Mouse (Mus musculus) heart, adult 2 months (tissue): ENCODE data around the gene Gjd3. TPM values are rescaled to one million over a fixed set of nuclear protein-coding genes. Genes with fewer than 3 reads are reported as not detected.

ENCODE experiments used
- DNase-seq, 2 experiments: peaks; one replicate each; pipeline ENCODE4 v3.0.0; 2021
- H3K27ac ChIP-seq: fragments of 200-600 bp; 2 replicates; pipeline ENCODE4 v1.8.1; 2022
- H3K27me3 ChIP-seq: fragments of 200-500 bp; 2 replicates; pipeline ENCODE4 v1.6.1; 2012; ENCODE audit warnings: mild to moderate bottlenecking, low read length, inconsistent platforms, mixed read lengths; ENCODE audit not compliant: control insufficient read depth, insufficient read depth
- H3K36me3 ChIP-seq: fragments of 200-500 bp; 2 replicates; pipeline ENCODE4 v1.6.1; 2012; ENCODE audit warnings: low read length, inconsistent platforms; ENCODE audit not compliant: control insufficient read depth, insufficient read depth
- H3K4me1 ChIP-seq: fragments of 200-500 bp; 2 replicates; pipeline ENCODE4 v1.6.1; 2011; ENCODE audit warnings: low read length; ENCODE audit not compliant: control insufficient read depth, insufficient read depth
- H3K4me3 ChIP-seq: fragments of 200-600 bp; 2 replicates; pipeline ENCODE4 v1.8.1; 2022
- H3K79me2 ChIP-seq: fragments of 200-500 bp; replicated peaks from 2 replicates; pipeline ENCODE4 v1.6.1; 2012; ENCODE audit warnings: mild to moderate bottlenecking, inconsistent platforms, low read length, moderate library complexity, mixed read lengths; ENCODE audit not compliant: control insufficient read depth, insufficient read depth
- H3K9ac ChIP-seq: fragments of 200-500 bp; 2 replicates; pipeline ENCODE4 v1.6.1; 2012; ENCODE audit warnings: low read depth, mild to moderate bottlenecking, control low read depth, inconsistent platforms, low read length, mixed read lengths
- CTCF ChIP-seq: fragments of 200-600 bp; IDR thresholded peaks from 2 replicates; pipeline ENCODE4 v1.8.1; 2022; ENCODE audit warnings: antibody characterized with exemption, mild to moderate bottlenecking, moderate library complexity
- EP300 ChIP-seq: fragments of 200-500 bp; IDR thresholded peaks from 2 replicates; pipeline ENCODE4 v1.6.1; 2011; ENCODE audit warnings: low read depth, low read length, control low read depth; ENCODE audit not compliant: insufficient read depth
- POLR2A ChIP-seq: fragments of 200-500 bp; IDR thresholded peaks from 2 replicates; pipeline ENCODE4 v1.6.1; 2011; ENCODE audit warnings: mild to moderate bottlenecking, low read depth, low read length, control low read depth; ENCODE audit not compliant: insufficient read depth
- WGBS: fragments of 180-500 bp; shearing (Covaris S2); methylation state at CpG from one replicate; pipeline ENCODE4 v1.1.7; 2018; 5-methylcytosine and 5-hydroxymethylcytosine counted together
- intact Hi-C: fragments of 180-260 bp; cut with DNase I; formaldehyde crosslinking; loops from one replicate; pipeline ENCODE4 v1.15.1; 2025
- polyA plus RNA-seq: library from polyadenylated mRNA; depleted of rRNA; stranded (reverse); fragments of >200 nt; gene quantifications from 2 replicates; pipeline ENCODE4 v1.2.3, GENCODE M21; 2012
- total RNA-seq, 2 experiments: library from RNA; stranded (reverse); gene quantifications; 2 replicates each; pipeline ENCODE4 v1.2.3; 2021

Gjd3 gene
- total and polyA plus RNA-seq, 3 experiments: 0.27 to 0.94 (median 0.31) TPM

DNA sequence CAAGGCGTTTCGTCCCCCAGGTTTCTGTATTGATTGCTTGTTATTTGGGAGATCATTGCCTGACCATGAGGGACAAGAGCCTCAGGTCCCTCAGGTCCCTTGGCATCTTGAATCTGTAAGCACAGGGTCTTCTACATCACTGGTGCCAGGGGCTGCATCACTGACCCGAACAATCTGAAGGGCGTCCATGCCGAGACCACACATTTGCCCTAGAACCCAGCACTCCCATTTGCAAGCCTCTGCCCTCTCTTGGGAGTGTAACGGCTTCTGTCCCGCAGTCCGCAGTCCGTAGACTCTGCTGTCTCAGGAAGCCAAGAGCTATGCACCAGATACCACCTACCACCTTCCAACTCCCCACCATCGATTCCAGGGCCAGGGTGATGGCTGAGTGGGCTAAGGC, 26.5 kb downstream of the Gjd3 start:
- H3K4me3 ChIP-seq: no peak overlapping the region
- peaks cover 6% of the 10 kb centered on the region; the same call in 1 of the 2 replicates for H3K36me3 ChIP-seq
- WGBS: 81% methylated on average over 10 of the region's 10 CpGs
- H3K27ac ChIP-seq: no peak overlapping the region
- H3K9ac ChIP-seq: no peak overlapping the region
- peaks cover 24% of the 10 kb centered on the region for H3K4me1 ChIP-seq
- no peaks in the 10 kb centered on the region for H3K79me2 ChIP-seq
- no peak for TF ChIP-seq CTCF
- no peak for TF ChIP-seq EP300
- no peak for TF ChIP-seq POLR2A
- intact Hi-C loops: no loop called here
- no peak for DNase-seq
- no peaks in the 10 kb centered on the region for H3K27me3 ChIP-seq

GRCm38 (mm10) chr11:98955707-98956235, 27.0 kb downstream of the Gjd3 start:
- H3K4me1 ChIP-seq: peaks cover 27% of the 10 kb centered on the region
- TF ChIP-seq EP300 (no peak), POLR2A (no peak), CTCF (no peak)
- no peaks in the 10 kb centered on the region for H3K79me2 ChIP-seq
- intact Hi-C loops: no loop called here
- no peak overlapping the region for H3K4me3 ChIP-seq
- peak; percentile 13 to 31 for DNase-seq
- no peaks in the 10 kb centered on the region for H3K27me3 ChIP-seq
- H3K27ac ChIP-seq: no peak overlapping the region
- H3K9ac ChIP-seq: no peak overlapping the region
- peaks cover 6% of the 10 kb centered on the region; the same call in 1 of the 2 replicates for H3K36me3 ChIP-seq
- 26% methylated on average over 7 of the region's 7 CpGs for WGBS

GRCm38 (mm10) chr11:98954801-98955706, 27.8 kb downstream of the Gjd3 start:
- Histone ChIP-seq H3K27ac (peak overlapping the region; percentile 36), H3K4me1 (peaks cover 29% of the 10 kb centered on the region), H3K79me2 (no peaks in the 10 kb centered on the region), H3K4me3 (no peak overlapping the region; the same call in 1 of the 2 replicates), H3K9ac (no peak overlapping the region), H3K27me3 (no peaks in the 10 kb centered on the region), H3K36me3 (peaks cover 6% of the 10 kb centered on the region; the same call in 1 of the 2 replicates)
- no peak for TF ChIP-seq CTCF
- no peak for TF ChIP-seq EP300
- TF ChIP-seq POLR2A: no peak
- DNase-seq: peak; percentile 51 to 65
- 22% methylated on average over 17 of the region's 17 CpGs for WGBS
- intact Hi-C loops: loop anchor here (1.0 kb wide), 1 partner anchor 17 kb away; no protein-coding TSS in a partner anchor

DNA sequence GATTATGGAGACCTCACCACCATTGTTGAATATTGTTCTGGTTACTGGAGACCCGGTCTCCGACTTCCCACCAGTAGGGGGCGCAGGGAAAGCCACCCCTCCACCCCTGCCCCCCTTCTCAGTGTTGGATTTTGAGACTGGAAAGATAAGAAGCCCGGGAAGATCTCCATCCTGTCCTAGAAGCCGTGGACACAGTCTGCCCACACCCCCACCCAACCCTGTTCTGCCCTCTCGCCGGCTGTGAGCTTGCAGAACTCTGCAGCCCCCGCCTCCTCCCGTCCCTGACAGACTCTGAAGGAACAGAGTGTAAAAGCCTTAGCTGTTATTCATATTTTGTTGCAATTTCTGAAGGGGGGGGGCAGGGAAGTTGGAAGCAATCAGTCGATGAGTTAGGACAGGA, 28.4 kb downstream of the Gjd3 start:
- WGBS: 4% methylated on average over 10 of the region's 10 CpGs

GRCm38 (mm10) chr11:98953835-98954320, 28.9 kb downstream of the Gjd3 start:
- intact Hi-C loops: loop anchor here (1.0 kb wide), 1 partner anchor 18 kb away; no protein-coding TSS in a partner anchor
- TF ChIP-seq CTCF (no peak), EP300 (no peak), POLR2A (no peak)
- H3K9ac ChIP-seq: no peak overlapping the region
- H3K4me3 ChIP-seq: no peak overlapping the region
- no peaks in the 10 kb centered on the region for H3K79me2 ChIP-seq
- DNase-seq: no peak
- H3K27me3 ChIP-seq: no peaks in the 10 kb centered on the region
- 18% methylated on average over 13 of the region's 13 CpGs for WGBS
- H3K36me3 ChIP-seq: peaks cover 6% of the 10 kb centered on the region; the same call in 1 of the 2 replicates
- H3K4me1 ChIP-seq: peaks cover 36% of the 10 kb centered on the region
- peak overlapping the region; percentile 38 for H3K27ac ChIP-seq

More for the DNA sequence above, 28.4 kb downstream of the Gjd3 start:
- Histone ChIP-seq H3K4me3 (no peak overlapping the region; the same call in 1 of the 2 replicates), H3K27me3 (no peaks in the 10 kb centered on the region), H3K79me2 (no peaks in the 10 kb centered on the region), H3K27ac (peak overlapping the region; percentile 36), H3K4me1 (peaks cover 35% of the 10 kb centered on the region), H3K9ac (no peak overlapping the region), H3K36me3 (peaks cover 6% of the 10 kb centered on the region; the same call in 1 of the 2 replicates)
- intact Hi-C loops: loop anchor here (1.0 kb wide), 1 partner anchor 18 kb away; no protein-coding TSS in a partner anchor
- peak; percentile 80 to 84 for DNase-seq
- TF ChIP-seq EP300 (peak; percentile 50; the same call in 1 of the 2 replicates), CTCF (peak; percentile 94), POLR2A (no peak)
